Mouse (Mus musculus): ENCODE data around the gene Nsun4. TPM values are rescaled to one million over a fixed set of nuclear protein-coding genes. Genes with fewer than 3 reads are reported as not detected.

The Nsun4 gene
- polyA plus RNA-seq, 1 experiment = 9.3 TPM

DNA sequence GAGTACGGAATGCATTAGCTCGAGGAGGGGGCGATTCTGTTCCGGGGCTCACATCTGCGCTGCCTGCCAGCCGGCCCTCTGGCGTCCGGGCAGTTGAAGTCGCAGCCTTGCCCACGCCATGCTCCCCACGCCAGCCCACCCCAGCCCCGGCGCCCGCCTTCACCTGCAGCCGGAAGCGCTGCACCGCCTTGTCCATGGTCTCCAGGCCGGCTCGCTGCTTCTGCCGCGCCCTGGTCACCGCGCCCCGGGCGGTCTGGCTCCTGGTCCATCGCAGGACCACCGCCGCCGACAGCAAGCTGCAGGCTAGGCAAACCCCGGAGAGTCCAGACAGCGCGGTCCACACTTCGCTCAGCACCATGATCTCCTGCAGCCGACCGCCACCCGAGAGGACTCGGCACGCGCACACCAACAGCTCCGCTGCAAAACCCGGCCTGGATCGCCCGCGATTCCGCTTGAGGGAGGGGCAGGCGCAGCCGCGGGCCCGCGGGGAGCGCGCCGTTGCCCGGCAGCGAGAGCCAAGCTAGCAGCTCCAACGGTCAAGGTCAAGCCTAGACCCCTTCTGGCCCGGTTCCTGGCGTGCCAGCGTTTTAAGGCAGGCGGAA, 36.3 kb downstream of the Nsun4 start:
- DNase-seq (ENCODE audit: low read depth in 1 of 2, low spot score in 2 of 2) = peak in 1 of 2 experiments; percentile 67
- no peak for TF ChIP-seq POLR2A (IDR thresholded peaks at IDR 0.05; ENCODE audit: low read depth, low read length)
- no peak for TF ChIP-seq CTCF (IDR thresholded peaks at IDR 0.05; ENCODE audit: extremely low read depth, insufficient read depth, insufficient read length, insufficient replicate concordance)
- peak overlapping the region; percentile 80 for H3K27ac ChIP-seq (ENCODE audit: insufficient read depth, low read length)
- no peaks in the 10 kb centered on the region for H3K36me3 ChIP-seq (ENCODE audit: control insufficient read depth, insufficient read depth, low read length)
- peaks cover 3% of the 10 kb centered on the region for H3K4me1 ChIP-seq (ENCODE audit: control insufficient read depth, insufficient read depth, insufficient read length)
- H3K4me3 ChIP-seq (ENCODE audit: extremely low read depth, insufficient read depth, insufficient read length) = peak overlapping the region; percentile 78
- no peaks in the 10 kb centered on the region for H3K27me3 ChIP-seq (ENCODE audit: control insufficient read depth, insufficient read depth, low read length)
- under 1% methylated on average over 59 of the region's 60 CpGs for WGBS

- Histone ChIP-seq H3K27me3 (ENCODE audit: control insufficient read depth, insufficient read depth, low read length) (no peaks in the 10 kb centered on the region), H3K27ac (ENCODE audit: insufficient read depth, low read length) (peak overlapping the region; percentile 80), H3K4me3 (ENCODE audit: extremely low read depth, insufficient read depth, insufficient read length) (peak overlapping the region; percentile 78), H3K4me1 (ENCODE audit: control insufficient read depth, insufficient read depth, insufficient read length) (peaks cover 3% of the 10 kb centered on the region), H3K36me3 (ENCODE audit: control insufficient read depth, insufficient read depth, low read length) (no peaks in the 10 kb centered on the region)
- WGBS = 9% methylated on average over 16 of the region's 16 CpGs
- DNase-seq (ENCODE audit: low read depth in 1 of 2, low spot score in 2 of 2) = no peak
- no peak for TF ChIP-seq POLR2A (IDR thresholded peaks at IDR 0.05; ENCODE audit: low read depth, low read length)
- no peak for TF ChIP-seq CTCF (IDR thresholded peaks at IDR 0.05; ENCODE audit: extremely low read depth, insufficient read depth, insufficient read length, insufficient replicate concordance)
These were observed 36.8 kb downstream of the Nsun4 start for GRCm38 (mm10) chr4:116016862-116017299.

GRCm38 (mm10) chr4:116016396-116016795, 37.3 kb downstream of the Nsun4 start:
- Histone ChIP-seq H3K36me3 (ENCODE audit: control insufficient read depth, insufficient read depth, low read length) (no peaks in the 10 kb centered on the region), H3K27ac (ENCODE audit: insufficient read depth, low read length) (peak overlapping the region; percentile 80), H3K27me3 (ENCODE audit: control insufficient read depth, insufficient read depth, low read length) (no peaks in the 10 kb centered on the region), H3K4me3 (ENCODE audit: extremely low read depth, insufficient read depth, insufficient read length) (peak overlapping the region; percentile 78), H3K4me1 (ENCODE audit: control insufficient read depth, insufficient read depth, insufficient read length) (peaks cover 3% of the 10 kb centered on the region)
- 56% methylated on average over 3 of the region's 3 CpGs for WGBS
- DNase-seq (ENCODE audit: low read depth in 1 of 2, low spot score in 2 of 2) = no peak
- TF ChIP-seq POLR2A (IDR thresholded peaks at IDR 0.05; ENCODE audit: low read depth, low read length) (no peak), CTCF (IDR thresholded peaks at IDR 0.05; ENCODE audit: extremely low read depth, insufficient read depth, insufficient read length, insufficient replicate concordance) (no peak)

GRCm38 (mm10) chr4:116015996-116016395, 37.7 kb downstream of the Nsun4 start:
- Histone ChIP-seq H3K27ac (ENCODE audit: insufficient read depth, low read length) (peak overlapping the region; percentile 80), H3K4me1 (ENCODE audit: control insufficient read depth, insufficient read depth, insufficient read length) (peaks cover 3% of the 10 kb centered on the region), H3K36me3 (ENCODE audit: control insufficient read depth, insufficient read depth, low read length) (no peaks in the 10 kb centered on the region), H3K27me3 (ENCODE audit: control insufficient read depth, insufficient read depth, low read length) (no peaks in the 10 kb centered on the region), H3K4me3 (ENCODE audit: extremely low read depth, insufficient read depth, insufficient read length) (peak overlapping the region; percentile 78; the same call in 1 of the 2 replicates)
- 73% methylated on average over 8 of the region's 8 CpGs for WGBS
- TF ChIP-seq POLR2A (IDR thresholded peaks at IDR 0.05; ENCODE audit: low read depth, low read length) (no peak), CTCF (IDR thresholded peaks at IDR 0.05; ENCODE audit: extremely low read depth, insufficient read depth, insufficient read length, insufficient replicate concordance) (no peak)
- DNase-seq (ENCODE audit: low read depth in 1 of 2, low spot score in 2 of 2) = no peak

DNA sequence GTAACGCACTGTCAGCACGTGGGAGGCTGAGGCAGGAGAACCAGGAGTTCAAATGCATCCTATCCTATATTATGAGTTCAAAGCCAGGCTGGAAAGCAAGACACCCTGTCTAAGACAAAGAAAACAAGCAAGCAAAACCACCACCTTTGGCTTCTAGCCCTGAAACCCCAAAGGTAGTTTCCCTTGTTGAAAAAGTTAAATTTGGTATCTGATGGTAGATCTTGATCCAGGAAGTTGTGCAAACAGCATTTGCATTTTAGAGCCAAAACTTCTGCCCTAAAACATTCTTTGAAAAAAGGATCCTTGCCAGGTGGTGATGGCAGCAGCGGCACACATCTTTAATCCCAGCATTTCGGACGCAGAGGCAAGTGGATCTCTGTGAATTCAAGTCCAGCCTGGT, 38.2 kb downstream of the Nsun4 start:
- peak overlapping the region; percentile 46; the same call in 1 of the 2 replicates for H3K4me3 ChIP-seq (ENCODE audit: extremely low read depth, insufficient read depth, insufficient read length)
- H3K27ac ChIP-seq (ENCODE audit: insufficient read depth, low read length) = peak overlapping the region; percentile 80

DNA sequence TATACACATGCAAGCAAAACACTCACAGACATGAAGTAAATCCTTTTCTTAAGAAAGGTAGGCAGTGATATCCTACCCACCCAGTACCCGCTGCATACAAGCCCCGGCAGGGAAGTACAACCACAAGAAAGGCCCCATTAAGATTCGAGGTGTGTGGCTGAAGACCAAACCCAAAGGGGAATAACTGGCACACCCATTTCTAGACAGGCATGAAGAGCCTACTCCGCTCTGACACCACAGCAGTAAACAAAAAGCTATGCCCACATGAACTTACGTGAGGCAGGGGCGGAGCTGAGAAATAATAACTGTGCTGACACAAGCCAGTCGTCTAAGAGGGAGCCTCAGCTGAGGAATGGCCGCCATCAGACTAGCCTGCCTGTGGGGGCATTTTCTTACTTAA, 43.5 kb downstream of the Nsun4 start:
- Histone ChIP-seq H3K27me3 (ENCODE audit: control insufficient read depth, insufficient read depth, low read length) (no peaks in the 10 kb centered on the region), H3K36me3 (ENCODE audit: control insufficient read depth, insufficient read depth, low read length) (no peaks in the 10 kb centered on the region), H3K4me3 (ENCODE audit: extremely low read depth, insufficient read depth, insufficient read length) (no peak overlapping the region), H3K27ac (ENCODE audit: insufficient read depth, low read length) (no peak overlapping the region), H3K4me1 (ENCODE audit: control insufficient read depth, insufficient read depth, insufficient read length) (no peaks in the 10 kb centered on the region)
- WGBS = 51% methylated on average over 8 of the region's 8 CpGs
- DNase-seq (ENCODE audit: low read depth in 1 of 2, low spot score in 2 of 2) = peak in 1 of 2 experiments; percentile 36
- no peak for TF ChIP-seq POLR2A (IDR thresholded peaks at IDR 0.05; ENCODE audit: low read depth, low read length)
- no peak for TF ChIP-seq CTCF (IDR thresholded peaks at IDR 0.05; ENCODE audit: extremely low read depth, insufficient read depth, insufficient read length, insufficient replicate concordance)

More for the DNA sequence above, 38.2 kb downstream of the Nsun4 start:
- no peaks in the 10 kb centered on the region for H3K27me3 ChIP-seq (ENCODE audit: control insufficient read depth, insufficient read depth, low read length)
- no peaks in the 10 kb centered on the region for H3K36me3 ChIP-seq (ENCODE audit: control insufficient read depth, insufficient read depth, low read length)
- 56% methylated on average over 5 of the region's 5 CpGs for WGBS
- no peak for DNase-seq (ENCODE audit: low read depth in 1 of 2, low spot score in 2 of 2)
- no peak for TF ChIP-seq CTCF (IDR thresholded peaks at IDR 0.05; ENCODE audit: extremely low read depth, insufficient read depth, insufficient read length, insufficient replicate concordance)
- no peak for TF ChIP-seq POLR2A (IDR thresholded peaks at IDR 0.05; ENCODE audit: low read depth, low read length)
- peaks cover 3% of the 10 kb centered on the region for H3K4me1 ChIP-seq (ENCODE audit: control insufficient read depth, insufficient read depth, insufficient read length)

- WGBS = 38% methylated on average over 4 of the region's 4 CpGs
- H3K27ac ChIP-seq (ENCODE audit: insufficient read depth, low read length) = no peak overlapping the region
- H3K36me3 ChIP-seq (ENCODE audit: control insufficient read depth, insufficient read depth, low read length) = no peaks in the 10 kb centered on the region
- no peak overlapping the region for H3K4me3 ChIP-seq (ENCODE audit: extremely low read depth, insufficient read depth, insufficient read length)
- no peak for DNase-seq (ENCODE audit: low read depth in 1 of 2, low spot score in 2 of 2)
- H3K4me1 ChIP-seq (ENCODE audit: control insufficient read depth, insufficient read depth, insufficient read length) = no peaks in the 10 kb centered on the region
- TF ChIP-seq CTCF (IDR thresholded peaks at IDR 0.05; ENCODE audit: extremely low read depth, insufficient read depth, insufficient read length, insufficient replicate concordance) (no peak), POLR2A (IDR thresholded peaks at IDR 0.05; ENCODE audit: low read depth, low read length) (no peak)
- H3K27me3 ChIP-seq (ENCODE audit: control insufficient read depth, insufficient read depth, low read length) = no peaks in the 10 kb centered on the region
These were observed 52.5 kb downstream of the Nsun4 start for GRCm38 (mm10) chr4:116001206-116001605.

Measured in spleen, adult 2 months (tissue).